Mouse (Mus musculus) midbrain, postnatal 0 days (tissue): ENCODE measurements around the gene Slc10a4. TPM values are rescaled to one million over a fixed set of nuclear protein-coding genes. Genes with fewer than 3 reads are reported as not detected.
A peak's percentile ranks its signal among the peaks of the same experiment; 100 is the strongest.

Experiments used
- ATAC-seq: fragments of 200-750 bp; cut with Nextera tagmentation; 2 replicates; pipeline ENCODE4 v1.8.0; 2017; ENCODE audit warnings: moderate number of reproducible peaks, mild to moderate bottlenecking, moderate TSS enrichment, moderate library complexity; ENCODE audit not compliant: low FRiP score
- DNase-seq: peaks from one replicate; pipeline ENCODE4 v3.0.0-alpha.2; 2015; ENCODE audit warnings: low spot score
- H3K27ac ChIP-seq: fragments of 300-500 bp; sonication (generic); 2 replicates; pipeline ENCODE4 v1.5.1; 2014; ENCODE audit warnings: low read depth, mild to moderate bottlenecking, low read length, mixed read lengths
- H3K27me3 ChIP-seq: fragments of 300-500 bp; sonication (generic); 2 replicates; pipeline ENCODE4 v1.6.1; 2014; ENCODE audit warnings: low read length, control low read depth, mixed read lengths; ENCODE audit not compliant: insufficient read depth
- H3K36me3 ChIP-seq: fragments of 300-500 bp; sonication (generic); 2 replicates; pipeline ENCODE4 v1.6.1; 2014; ENCODE audit warnings: low read length, control low read depth, mixed read lengths; ENCODE audit not compliant: insufficient read depth
- H3K4me1 ChIP-seq: fragments of 300-500 bp; sonication (generic); 2 replicates; pipeline ENCODE4 v1.6.1; 2014; ENCODE audit warnings: mild to moderate bottlenecking, control low read depth, antibody characterized with exemption, low read length, mixed read lengths; ENCODE audit not compliant: insufficient read depth
- H3K4me2 ChIP-seq: fragments of 300-500 bp; sonication (generic); 2 replicates; pipeline ENCODE4 v1.6.1; 2014; ENCODE audit warnings: low read depth, mild to moderate bottlenecking, low read length, mixed read lengths; ENCODE audit not compliant: poor library complexity, severe bottlenecking
- H3K4me3 ChIP-seq: fragments of 300-500 bp; sonication (generic); 2 replicates; pipeline ENCODE4 v1.5.1; 2014; ENCODE audit warnings: low read depth, mild to moderate bottlenecking, low read length, moderate library complexity
- H3K9ac ChIP-seq: fragments of 300-500 bp; sonication (generic); replicated peaks from 2 replicates; pipeline ENCODE4 v1.6.1; 2014; ENCODE audit warnings: mild to moderate bottlenecking, low read length, moderate library complexity, mixed read lengths; ENCODE audit not compliant: poor library complexity, severe bottlenecking
- H3K9me3 ChIP-seq: fragments of 300-500 bp; sonication (generic); 2 replicates; pipeline ENCODE4 v1.6.1; 2016; ENCODE audit warnings: low read length, control low read depth
- CTCF ChIP-seq: IDR thresholded peaks from 2 replicates; pipeline ENCODE4 v1.5.1; 2016; ENCODE audit warnings: antibody characterized with exemption, mild to moderate bottlenecking
- WGBS: fragments of 180-500 bp; shearing (Covaris S2); extraction: QIAGEN DNeasy Blood & Tissue Kit; methylation state at CpG from one replicate; pipeline ENCODE4 v1.1.7; 2014; 5-methylcytosine and 5-hydroxymethylcytosine counted together
- polyA plus RNA-seq: library from polyadenylated mRNA; unstranded; fragments of >200 nt; fragmentation: Nextera tagmentation; extraction: Ambion mirVana; gene quantifications from 2 replicates; pipeline ENCODE4 v1.2.1, GENCODE M21; 2015
- total RNA-seq: library from RNA; depleted of rRNA; stranded (reverse); fragments of >200 nt; gene quantifications from 2 replicates; pipeline ENCODE4 v1.2.3, GENCODE M21; 2014; rRNA removed

The Slc10a4 gene
- total and polyA plus RNA-seq, 2 experiments from 2014 or later = 19.9 to 24.4 TPM

- Histone ChIP-seq H3K27ac (no peak overlapping the region), H3K27me3 (no peaks in the 10 kb centered on the region), H3K9me3 (no peaks in the 10 kb centered on the region), H3K4me2 (no peak overlapping the region), H3K4me1 (no peaks in the 10 kb centered on the region), H3K9ac (no peak overlapping the region), H3K36me3 (peaks cover 42% of the 10 kb centered on the region), H3K4me3 (no peak overlapping the region)
- WGBS = 91% methylated on average over 6 of the region's 6 CpGs
- ATAC-seq (no peak), DNase-seq (no peak)
- TF ChIP-seq CTCF = peak; percentile 59
Observed at GRCm38 (mm10) chr5:73056457-73056856, 49.8 kb downstream of the Slc10a4 start.

DNA sequence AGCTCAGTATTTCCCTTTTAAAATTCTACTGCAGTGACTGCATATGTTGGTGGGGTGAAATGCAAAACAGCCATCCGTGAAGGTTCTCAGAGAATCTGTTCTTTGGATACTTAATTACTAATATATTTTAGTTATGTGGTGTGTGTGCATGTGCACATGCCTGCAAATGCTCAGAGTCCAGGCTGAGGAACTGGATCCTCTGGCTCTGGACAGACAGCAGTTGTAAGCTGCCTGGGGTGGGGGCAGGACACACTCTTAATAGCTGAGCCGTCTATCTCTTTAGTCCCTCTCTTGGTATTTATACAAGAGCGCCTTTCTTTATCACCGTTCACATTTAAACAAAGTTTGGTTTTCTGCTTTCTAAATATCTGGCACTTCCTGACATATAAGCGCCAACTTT lies 50.3 kb downstream of the Slc10a4 start:
- Histone ChIP-seq H3K27ac (no peak overlapping the region), H3K4me2 (no peak overlapping the region), H3K4me3 (no peak overlapping the region), H3K36me3 (peaks cover 37% of the 10 kb centered on the region), H3K4me1 (no peaks in the 10 kb centered on the region), H3K27me3 (no peaks in the 10 kb centered on the region), H3K9me3 (no peaks in the 10 kb centered on the region), H3K9ac (no peak overlapping the region)
- no peak for TF ChIP-seq CTCF
- WGBS = 92% methylated on average over 5 of the region's 5 CpGs
- ATAC-seq (no peak), DNase-seq (no peak)

DNA sequence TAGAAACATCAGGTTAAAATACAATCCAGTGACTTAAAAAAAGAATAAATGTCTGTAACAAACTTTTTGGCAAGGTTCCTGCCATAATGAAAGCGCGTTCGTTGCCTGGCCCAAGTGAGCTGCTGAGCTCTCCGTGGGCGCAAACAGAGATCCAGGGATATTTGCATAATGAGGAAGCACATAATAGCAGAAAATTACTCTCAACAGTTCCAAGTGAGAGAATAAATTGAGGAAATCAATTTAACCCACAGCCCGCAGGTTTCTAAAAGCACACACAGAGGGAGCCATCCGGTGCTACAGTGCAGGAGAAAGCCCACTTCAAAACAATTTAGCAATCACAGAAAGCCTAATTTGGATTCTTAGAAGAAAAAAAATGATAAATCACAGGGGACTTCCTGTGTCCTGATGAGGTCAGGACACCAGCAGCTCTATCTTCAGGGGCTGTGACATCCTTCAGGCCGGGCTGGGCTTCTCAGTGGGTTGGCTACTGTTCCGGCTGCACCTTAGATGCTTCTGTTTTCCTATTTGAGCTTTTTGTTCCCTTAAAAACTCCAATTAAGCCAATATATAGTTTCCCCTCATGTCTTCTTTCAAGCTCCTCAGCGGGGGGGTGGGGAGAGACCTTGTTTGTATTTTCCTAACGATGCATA lies 54.9 kb downstream of the Slc10a4 start:
- no peak for ATAC-seq
- peaks cover 26% of the 10 kb centered on the region for H3K36me3 ChIP-seq
- H3K9me3 ChIP-seq = no peaks in the 10 kb centered on the region
- no peak overlapping the region for H3K4me2 ChIP-seq
- no peak overlapping the region for H3K27ac ChIP-seq
- WGBS = 53% methylated on average over 11 of the region's 11 CpGs
- peak; percentile 22 for DNase-seq
- TF ChIP-seq CTCF = no peak
- H3K4me3 ChIP-seq = no peak overlapping the region
- H3K9ac ChIP-seq = no peak overlapping the region
- no peaks in the 10 kb centered on the region for H3K27me3 ChIP-seq
- H3K4me1 ChIP-seq = no peaks in the 10 kb centered on the region

Other genes starting within 250 kb of the Slc10a4 start
- gene Tec, start 138.4 kb upstream of the Slc10a4 start, total RNA-seq = 3.9 and 5.4 TPM in 2 replicates
- gene Tec, start 138.4 kb upstream of the Slc10a4 start, polyA plus RNA-seq = 2.3 TPM in 2 replicates
- gene Slain2, start 92.6 kb upstream of the Slc10a4 start, total RNA-seq = 42.2 and 46.2 TPM in 2 replicates
- gene Slain2, start 92.6 kb upstream of the Slc10a4 start, polyA plus RNA-seq = 9.9 and 10.8 TPM in 2 replicates
- not detected in 2 replicates for gene Gm10135, start 32.2 kb upstream of the Slc10a4 start, total RNA-seq
- gene Gm10135, start 32.2 kb upstream of the Slc10a4 start, polyA plus RNA-seq = not detected in 2 replicates
- gene Fryl, start 249.7 kb downstream of the Slc10a4 start, total RNA-seq = 52.8 and 66.2 TPM in 2 replicates
- gene Fryl, start 249.7 kb downstream of the Slc10a4 start, polyA plus RNA-seq = 17.7 and 23.8 TPM in 2 replicates